Mouse (Mus musculus): ENCODE data around the gene Inafm1. TPM values are rescaled to one million over a fixed set of nuclear protein-coding genes. Genes with fewer than 3 reads are reported as not detected.
A peak's percentile ranks its signal among the peaks of the same experiment; 100 is the strongest.

Gene Inafm1
- total RNA-seq, 2 experiments from 2014 or later, result 32.5 to 34.8 TPM

- peak; percentile 97 to 98 for DNase-seq (ENCODE audit: low spot score in 2 of 2)
- intact Hi-C loops (cut with DNase I), result loop anchor here (10.0 kb wide), 1 partner anchor 315 kb away; the partner anchor contains the start of gene Arhgap35
Measured at GRCm38 (mm10) chr7:16299419-16300035, 26.1 kb upstream of the Inafm1 start.

- intact Hi-C loops (cut with DNase I), result loop anchor here (10.0 kb wide), 1 partner anchor 316 kb away; the partner anchor contains the start of gene Arhgap35
- no peak for DNase-seq (ENCODE audit: low spot score in 2 of 2)
Measured at GRCm38 (mm10) chr7:16298927-16299326, 25.5 kb upstream of the Inafm1 start.

- DNase-seq (ENCODE audit: low spot score in 2 of 2), result no peak
- intact Hi-C loops (cut with DNase I), result loop anchor here (10.0 kb wide), 1 partner anchor 317 kb away; the partner anchor contains the start of gene Arhgap35
Measured at GRCm38 (mm10) chr7:16297616-16298015, 24.2 kb upstream of the Inafm1 start.

- intact Hi-C loops (cut with DNase I), result loop anchor here (10.0 kb wide), 1 partner anchor 318 kb away; the partner anchor contains the start of gene Arhgap35
Measured at GRCm38 (mm10) chr7:16296766-16297390, 23.5 kb upstream of the Inafm1 start.

GRCm38 (mm10) chr7:16296146-16296545 lies 22.7 kb upstream of the Inafm1 start:
- intact Hi-C loops (cut with DNase I), result loop anchor here (10.0 kb wide), 1 partner anchor 319 kb away; the partner anchor contains the start of gene Arhgap35
- DNase-seq (ENCODE audit: low spot score in 2 of 2), result no peak

More at GRCm38 (mm10) chr7:16296766-16297390, 23.5 kb upstream of the Inafm1 start:
- peak; percentile 77 to 80 for DNase-seq (ENCODE audit: low spot score in 2 of 2)

GRCm38 (mm10) chr7:16295321-16295900 lies 22.0 kb upstream of the Inafm1 start:
- peak; percentile 88 to 93 for DNase-seq (ENCODE audit: low spot score in 2 of 2)
- intact Hi-C loops (cut with DNase I), result loop anchor here (1.0 to 10.0 kb wide), 2 partner anchors 15 to 319 kb away; partner anchors contain the start of gene Arhgap35

- intact Hi-C loops (cut with DNase I), result loop anchor here (1.0 to 10.0 kb wide), 4 partner anchors 15 to 320 kb away; partner anchors contain the start of gene Arhgap35
- DNase-seq (ENCODE audit: low spot score in 2 of 2), result peak; percentile 91 to 96
Measured at GRCm38 (mm10) chr7:16294837-16295236, 21.4 kb upstream of the Inafm1 start.

- DNase-seq (ENCODE audit: low spot score in 2 of 2), result peak in 1 of 2 experiments; percentile 46
- intact Hi-C loops (cut with DNase I), result loop anchor here (1.0 to 10.0 kb wide), 3 partner anchors 33 to 320 kb away; partner anchors contain the start of gene Arhgap35
Measured at GRCm38 (mm10) chr7:16294346-16294745, 20.9 kb upstream of the Inafm1 start.

GRCm38 (mm10) chr7:16287791-16288190 lies 14.4 kb upstream of the Inafm1 start:
- intact Hi-C loops (cut with DNase I), result no loop called here
- DNase-seq (ENCODE audit: low spot score in 2 of 2), result no peak

- no peak for DNase-seq (ENCODE audit: low spot score in 2 of 2)
- intact Hi-C loops (cut with DNase I), result no loop called here
Measured at GRCm38 (mm10) chr7:16287016-16287415, 13.6 kb upstream of the Inafm1 start.

GRCm38 (mm10) chr7:16286026-16286961 lies 12.9 kb upstream of the Inafm1 start, which contains the start of gene Ccdc9:
Gene Ccdc9 (minus strand): TSS chr7:16286795.
- DNase-seq (ENCODE audit: low spot score in 2 of 2), result peak; percentile 98 to 99
- intact Hi-C loops (cut with DNase I), result no loop called here

GRCm38 (mm10) chr7:16285450-16286025 lies 12.1 kb upstream of the Inafm1 start:
- intact Hi-C loops (cut with DNase I), result no loop called here
- DNase-seq (ENCODE audit: low spot score in 2 of 2), result peak in 1 of 2 experiments; percentile 42

- no peak for DNase-seq (ENCODE audit: low spot score in 2 of 2)
- intact Hi-C loops (cut with DNase I), result no loop called here
Measured at GRCm38 (mm10) chr7:16284904-16285303, 11.5 kb upstream of the Inafm1 start.

- intact Hi-C loops (cut with DNase I), result no loop called here
- no peak for DNase-seq (ENCODE audit: low spot score in 2 of 2)
Measured at GRCm38 (mm10) chr7:16284001-16284400, 10.6 kb upstream of the Inafm1 start.

GRCm38 (mm10) chr7:16282334-16282733 lies 8.9 kb upstream of the Inafm1 start:
- intact Hi-C loops (cut with DNase I), result no loop called here

GRCm38 (mm10) chr7:16280721-16281120 lies 7.3 kb upstream of the Inafm1 start:
- intact Hi-C loops (cut with DNase I), result no loop called here
- no peak for DNase-seq (ENCODE audit: low spot score in 2 of 2)

More at GRCm38 (mm10) chr7:16282334-16282733, 8.9 kb upstream of the Inafm1 start:
- no peak for DNase-seq (ENCODE audit: low spot score in 2 of 2)

- intact Hi-C loops (cut with DNase I), result loop anchor here (5.0 kb wide), 1 partner anchor 178 kb away; the partner anchor contains the start of gene Napa
- no peak for DNase-seq (ENCODE audit: low spot score in 2 of 2)
Measured at GRCm38 (mm10) chr7:16274922-16275890, 1.8 kb upstream of the Inafm1 start.
